Mouse (Mus musculus): ENCODE results near the gene Olfr553. TPM values are rescaled to one million over a fixed set of nuclear protein-coding genes. Genes with fewer than 3 reads are reported as not detected.

Gene Olfr553
- polyA plus RNA-seq, 1 experiment from 2014 or later = not detected

GRCm38 (mm10) chr7:102597378-102598031 is 20.5 kb downstream of the Olfr553 start, which contains the start of gene Olfr552:
Olfr552 (plus strand) TSS chr7:102597770.
- WGBS (ENCODE audit: insufficient replicate concordance) = 25% methylated on average over 1 of the region's 1 CpGs
- ATAC-seq (replicated peaks; ENCODE audit: insufficient number of reproducible peaks, low FRiP score, low TSS enrichment) = no peak
- no peak within 1 kb of the TSS for H3K4me2 ChIP-seq

DNA sequence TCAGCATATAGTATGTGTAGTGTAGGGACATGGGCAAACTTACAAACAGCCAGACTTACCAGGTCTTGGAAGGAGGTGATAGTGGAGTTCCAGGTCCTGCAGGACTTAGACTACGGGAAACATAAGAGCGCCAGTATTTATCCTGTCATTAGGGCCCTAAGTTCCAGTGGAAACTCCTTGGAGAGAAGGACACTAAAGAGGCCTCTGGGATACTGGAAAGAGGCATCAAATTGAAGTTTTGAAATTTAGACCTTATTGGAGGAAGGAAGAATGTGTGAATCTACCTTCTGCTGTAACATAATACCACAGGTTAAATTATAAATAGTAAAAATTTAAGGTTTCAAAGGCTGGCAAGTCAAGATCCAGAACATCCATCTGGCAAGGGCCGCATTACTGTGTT is 26.2 kb downstream of the Olfr553 start, which contains the start of gene Olfr551:
Gene Olfr551, minus strand, starts transcription at position 101 of the 400 bp plus-strand sequence.
- H3K9me3 ChIP-seq (replicated peaks; ENCODE audit: control insufficient read depth, low read length) = no peaks in the 10 kb centered on the region
- H3K27me3 ChIP-seq (ENCODE audit: control insufficient read depth, insufficient read depth, low read length) = no peaks in the 10 kb centered on the region
- no peaks in the 10 kb centered on the region for H3K4me1 ChIP-seq (ENCODE audit: control insufficient read depth, insufficient read depth, low read length)
- H3K36me3 ChIP-seq (ENCODE audit: control insufficient read depth, insufficient read depth, low read length) = no peaks in the 10 kb centered on the region
- H3K4me2 ChIP-seq = no peak within 1 kb of the TSS
- no peak within 1 kb of the TSS for H3K4me3 ChIP-seq (ENCODE audit: low read depth, low read length)
- H3K27ac ChIP-seq (ENCODE audit: low read depth, low read length) = no peak within 1 kb of the TSS
- no peak within 1 kb of the TSS for H3K9ac ChIP-seq (ENCODE audit: low read depth, low read length)
- no peak for ATAC-seq (replicated peaks; ENCODE audit: insufficient number of reproducible peaks, low FRiP score, low TSS enrichment)
- WGBS (ENCODE audit: insufficient replicate concordance) = 86% methylated on average over 3 of the region's 3 CpGs

More at GRCm38 (mm10) chr7:102597378-102598031, 20.5 kb downstream of the Olfr553 start, which contains the start of gene Olfr552:
- Histone ChIP-seq H3K36me3 (ENCODE audit: control insufficient read depth, insufficient read depth, low read length) (no peaks in the 10 kb centered on the region), H3K4me1 (ENCODE audit: control insufficient read depth, insufficient read depth, low read length) (no peaks in the 10 kb centered on the region), H3K27me3 (ENCODE audit: control insufficient read depth, insufficient read depth, low read length) (no peaks in the 10 kb centered on the region), H3K4me3 (ENCODE audit: low read depth, low read length) (no peak within 1 kb of the TSS), H3K27ac (ENCODE audit: low read depth, low read length) (no peak within 1 kb of the TSS), H3K9ac (ENCODE audit: low read depth, low read length) (no peak within 1 kb of the TSS), H3K9me3 (replicated peaks; ENCODE audit: control insufficient read depth, low read length) (no peaks in the 10 kb centered on the region)

DNA sequence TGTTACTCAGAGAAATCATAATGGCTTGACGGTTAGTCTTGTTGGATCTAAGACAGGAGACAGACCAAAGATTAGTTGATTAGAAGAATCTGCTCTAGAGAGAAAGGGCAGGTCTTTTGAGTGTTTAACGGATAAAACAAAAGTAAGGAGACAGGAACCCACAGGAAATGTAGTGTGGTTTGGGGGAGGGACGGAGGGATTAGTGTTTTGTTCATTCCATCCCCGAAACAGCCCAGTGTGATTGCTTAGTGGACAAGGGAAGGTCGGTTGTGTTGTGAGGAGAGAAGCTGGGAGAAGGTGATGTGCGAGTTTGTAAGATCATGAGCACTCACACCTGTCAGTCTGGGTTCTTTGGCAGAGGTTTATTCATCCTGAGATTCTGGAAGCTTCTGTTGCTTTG is 42.0 kb downstream of the Olfr553 start:
- Histone ChIP-seq H3K4me2 (no peak overlapping the region), H3K36me3 (ENCODE audit: control insufficient read depth, insufficient read depth, low read length) (no peaks in the 10 kb centered on the region), H3K9me3 (replicated peaks; ENCODE audit: control insufficient read depth, low read length) (no peaks in the 10 kb centered on the region), H3K27ac (ENCODE audit: low read depth, low read length) (no peak overlapping the region), H3K27me3 (ENCODE audit: control insufficient read depth, insufficient read depth, low read length) (no peaks in the 10 kb centered on the region), H3K4me3 (ENCODE audit: low read depth, low read length) (no peak overlapping the region), H3K4me1 (ENCODE audit: control insufficient read depth, insufficient read depth, low read length) (no peaks in the 10 kb centered on the region), H3K9ac (ENCODE audit: low read depth, low read length) (no peak overlapping the region)
- no peak for ATAC-seq (replicated peaks; ENCODE audit: insufficient number of reproducible peaks, low FRiP score, low TSS enrichment)
- 60% methylated on average over 6 of the region's 6 CpGs for WGBS (ENCODE audit: insufficient replicate concordance)

- Histone ChIP-seq H3K9ac (ENCODE audit: low read depth, low read length) (no peak overlapping the region), H3K4me2 (no peak overlapping the region), H3K9me3 (replicated peaks; ENCODE audit: control insufficient read depth, low read length) (no peaks in the 10 kb centered on the region), H3K4me3 (ENCODE audit: low read depth, low read length) (no peak overlapping the region), H3K27ac (ENCODE audit: low read depth, low read length) (no peak overlapping the region), H3K4me1 (ENCODE audit: control insufficient read depth, insufficient read depth, low read length) (no peaks in the 10 kb centered on the region), H3K36me3 (ENCODE audit: control insufficient read depth, insufficient read depth, low read length) (no peaks in the 10 kb centered on the region), H3K27me3 (ENCODE audit: control insufficient read depth, insufficient read depth, low read length) (no peaks in the 10 kb centered on the region)
- 54% methylated on average over 3 of the region's 3 CpGs for WGBS (ENCODE audit: insufficient replicate concordance)
- ATAC-seq (replicated peaks; ENCODE audit: insufficient number of reproducible peaks, low FRiP score, low TSS enrichment) = no peak
These were observed 44.7 kb downstream of the Olfr553 start for GRCm38 (mm10) chr7:102573174-102573830.

DNA sequence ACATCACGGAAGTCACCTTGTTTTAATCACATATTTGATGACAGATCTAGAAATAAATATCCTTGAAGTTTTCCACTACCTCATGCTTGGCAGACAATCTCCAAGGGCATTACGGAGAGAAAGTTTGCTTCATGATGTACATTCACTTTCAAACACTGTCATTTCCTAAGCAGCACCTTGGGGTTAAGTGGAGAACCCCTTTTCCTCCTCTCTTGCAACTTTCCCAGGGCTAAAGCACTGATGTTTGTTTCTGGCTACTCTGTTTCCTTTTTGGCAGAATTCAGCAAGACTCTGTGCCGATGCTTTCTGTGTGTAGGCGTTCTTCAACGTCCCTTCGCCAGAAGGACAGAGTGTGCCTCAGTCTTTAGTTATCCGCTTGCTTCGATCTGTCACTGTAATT is 46.9 kb downstream of the Olfr553 start, which contains the start of gene Olfr550:
Gene Olfr550, plus strand, starts transcription at position 301 of the 400 bp plus-strand sequence.
- no peak within 1 kb of the TSS for H3K4me3 ChIP-seq (ENCODE audit: low read depth, low read length)
- no peak within 1 kb of the TSS for H3K27ac ChIP-seq (ENCODE audit: low read depth, low read length)
- ATAC-seq (replicated peaks; ENCODE audit: insufficient number of reproducible peaks, low FRiP score, low TSS enrichment) = no peak
- H3K9ac ChIP-seq (ENCODE audit: low read depth, low read length) = no peak within 1 kb of the TSS
- H3K36me3 ChIP-seq (ENCODE audit: control insufficient read depth, insufficient read depth, low read length) = no peaks in the 10 kb centered on the region
- H3K4me2 ChIP-seq = no peak within 1 kb of the TSS
- WGBS (ENCODE audit: insufficient replicate concordance) = 90% methylated on average over 8 of the region's 8 CpGs
- H3K27me3 ChIP-seq (ENCODE audit: control insufficient read depth, insufficient read depth, low read length) = no peaks in the 10 kb centered on the region
- no peaks in the 10 kb centered on the region for H3K9me3 ChIP-seq (replicated peaks; ENCODE audit: control insufficient read depth, low read length)
- H3K4me1 ChIP-seq (ENCODE audit: control insufficient read depth, insufficient read depth, low read length) = no peaks in the 10 kb centered on the region

GRCm38 (mm10) chr7:102566219-102566618 is 51.8 kb downstream of the Olfr553 start:
- Histone ChIP-seq H3K4me2 (no peak overlapping the region), H3K9ac (ENCODE audit: low read depth, low read length) (no peak overlapping the region), H3K36me3 (ENCODE audit: control insufficient read depth, insufficient read depth, low read length) (no peaks in the 10 kb centered on the region), H3K27ac (ENCODE audit: low read depth, low read length) (no peak overlapping the region), H3K4me3 (ENCODE audit: low read depth, low read length) (no peak overlapping the region), H3K27me3 (ENCODE audit: control insufficient read depth, insufficient read depth, low read length) (no peaks in the 10 kb centered on the region), H3K9me3 (replicated peaks; ENCODE audit: control insufficient read depth, low read length) (no peaks in the 10 kb centered on the region), H3K4me1 (ENCODE audit: control insufficient read depth, insufficient read depth, low read length) (no peaks in the 10 kb centered on the region)
- WGBS (ENCODE audit: insufficient replicate concordance) = 89% methylated on average over 4 of the region's 4 CpGs
- ATAC-seq (replicated peaks; ENCODE audit: insufficient number of reproducible peaks, low FRiP score, low TSS enrichment) = no peak

- Histone ChIP-seq H3K9ac (ENCODE audit: low read depth, low read length) (peak within 1 kb of the TSS; percentile 77), H3K27ac (ENCODE audit: low read depth, low read length) (peak within 1 kb of the TSS; percentile 35; the same call in 1 of the 2 replicates), H3K36me3 (ENCODE audit: control insufficient read depth, insufficient read depth, low read length) (no peaks in the 10 kb centered on the region), H3K9me3 (replicated peaks; ENCODE audit: control insufficient read depth, low read length) (no peaks in the 10 kb centered on the region), H3K4me1 (ENCODE audit: control insufficient read depth, insufficient read depth, low read length) (no peaks in the 10 kb centered on the region), H3K27me3 (ENCODE audit: control insufficient read depth, insufficient read depth, low read length) (no peaks in the 10 kb centered on the region), H3K4me3 (ENCODE audit: low read depth, low read length) (peak within 1 kb of the TSS; percentile 64), H3K4me2 (peak within 1 kb of the TSS; percentile 87)
- WGBS (ENCODE audit: insufficient replicate concordance) = 21% methylated on average over 10 of the region's 10 CpGs
- peak; percentile 97 for ATAC-seq (replicated peaks; ENCODE audit: insufficient number of reproducible peaks, low FRiP score, low TSS enrichment)
These were observed 52.7 kb downstream of the Olfr553 start, which contains the start of gene Trim21 for GRCm38 (mm10) chr7:102564999-102565997. Trim21 (minus strand) TSS chr7:102565486.

Data from heart, embryonic 11.5 days (tissue).